Mouse (Mus musculus) CD4-positive helper T cell, adult 2 months (primary cell): Measurements from ENCODE around the gene Zmym6.
"Not testable (repeated sequence)": the region's sequence is repeated elsewhere in the genome, so short reads cannot be mapped to it uniquely, and the experiment has no call there.

Source experiments
- DNase-seq: peaks from one replicate; pipeline ENCODE4 v3.0.0-alpha.2; 2012; ENCODE audit warnings: low read depth, missing footprints, low spot score

The Zmym6 gene

DNA sequence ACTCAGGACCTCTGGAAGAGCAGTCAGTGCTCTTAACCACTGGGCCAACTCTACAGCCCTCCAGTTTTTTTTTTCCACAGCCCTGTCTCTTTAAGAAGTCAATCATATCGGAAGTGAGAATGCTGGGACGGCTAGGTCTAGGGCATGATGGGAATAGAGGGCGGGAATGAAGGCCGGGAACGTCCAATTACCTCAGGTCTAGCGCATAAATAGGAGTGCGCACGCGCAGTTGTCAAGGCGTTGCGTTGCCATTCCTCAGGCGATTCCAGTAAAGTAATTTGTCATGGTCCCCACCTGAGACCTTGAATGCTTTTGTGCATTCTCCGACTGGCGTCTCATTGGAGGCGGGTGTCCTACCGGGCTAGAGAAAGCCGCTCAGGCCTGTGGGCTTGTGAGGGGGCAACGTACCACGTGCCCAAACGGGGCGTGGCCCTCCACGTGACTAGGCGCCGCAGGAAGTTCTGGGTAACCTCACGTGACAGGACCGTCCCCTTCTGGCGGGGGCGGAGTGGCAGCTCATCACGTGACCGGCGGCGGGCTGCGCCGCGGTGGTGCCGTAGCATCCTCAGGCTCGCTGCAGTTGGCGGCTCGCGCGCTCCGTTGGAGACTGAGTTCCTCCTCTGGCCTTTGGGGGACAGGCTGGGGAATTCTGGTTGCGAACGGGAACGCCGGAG lies at the start of gene Zmym6:
TSS of gene Zmym6 (plus strand) at position 509 of the 674 bp plus-strand sequence.
- DNase-seq = peak; percentile 96

- no peak for DNase-seq
Observed at GRCm38 (mm10) chr4:127037158-127037557, 40.0 kb upstream of the Zmym6 start.

GRCm38 (mm10) chr4:127037908-127038827 lies 39.0 kb upstream of the Zmym6 start:
- no peak for DNase-seq

DNA sequence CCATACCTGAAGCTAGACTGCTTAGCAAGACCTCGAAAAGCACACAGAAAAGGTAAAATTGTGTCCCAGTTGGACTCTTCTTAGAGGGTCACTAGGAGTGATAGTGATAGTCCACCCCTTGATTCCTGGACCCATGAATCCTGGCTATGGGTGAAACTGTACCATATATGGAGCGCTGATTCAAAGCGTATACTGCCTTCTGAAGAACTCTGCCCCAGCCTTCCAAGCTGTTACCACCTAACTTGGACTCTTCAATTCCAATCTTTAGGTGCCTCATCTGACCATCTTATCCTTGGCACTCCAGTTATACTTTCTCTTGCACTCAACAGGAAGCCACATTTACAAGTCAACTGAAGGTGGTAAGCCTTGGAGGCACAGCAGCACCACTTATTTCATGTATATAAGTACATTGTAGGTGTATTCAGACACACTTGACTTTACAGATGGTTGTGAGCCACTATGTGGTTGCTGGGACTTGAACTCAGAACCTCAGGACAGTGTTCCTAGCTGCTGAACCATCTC lies 38.3 kb upstream of the Zmym6 start:
- DNase-seq = no peak

DNA sequence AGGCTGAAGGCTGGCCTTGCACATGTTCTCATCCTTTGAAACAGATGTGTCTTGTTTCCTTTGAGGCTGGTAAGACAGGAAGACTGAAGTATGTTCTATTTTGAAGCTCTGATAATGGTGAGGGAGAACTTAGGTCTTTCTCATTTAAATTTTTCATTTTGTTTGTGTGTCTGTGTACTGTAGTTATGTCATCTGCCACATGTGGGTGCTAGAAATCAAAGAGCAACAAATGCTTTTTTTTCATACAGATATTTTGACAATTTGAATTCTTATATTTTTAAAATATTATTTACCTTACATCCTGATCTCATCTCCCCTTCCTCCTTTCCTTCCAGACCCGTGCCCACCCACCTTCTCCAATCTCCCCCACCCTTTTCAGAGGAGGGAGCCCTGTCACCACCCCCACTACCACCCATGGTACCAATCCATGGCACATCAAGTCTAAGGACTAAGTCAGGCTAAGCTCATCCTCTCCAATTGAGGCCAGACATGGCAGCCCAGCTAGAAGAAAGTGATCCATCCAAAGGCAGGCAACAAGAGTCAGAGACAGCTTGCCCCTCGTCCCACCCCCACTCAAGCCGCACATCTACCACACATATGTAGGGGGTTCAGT lies 37.2 kb upstream of the Zmym6 start:
- DNase-seq = no peak

- no peak for DNase-seq
Observed at GRCm38 (mm10) chr4:127043540-127043939, 33.6 kb upstream of the Zmym6 start.

DNA sequence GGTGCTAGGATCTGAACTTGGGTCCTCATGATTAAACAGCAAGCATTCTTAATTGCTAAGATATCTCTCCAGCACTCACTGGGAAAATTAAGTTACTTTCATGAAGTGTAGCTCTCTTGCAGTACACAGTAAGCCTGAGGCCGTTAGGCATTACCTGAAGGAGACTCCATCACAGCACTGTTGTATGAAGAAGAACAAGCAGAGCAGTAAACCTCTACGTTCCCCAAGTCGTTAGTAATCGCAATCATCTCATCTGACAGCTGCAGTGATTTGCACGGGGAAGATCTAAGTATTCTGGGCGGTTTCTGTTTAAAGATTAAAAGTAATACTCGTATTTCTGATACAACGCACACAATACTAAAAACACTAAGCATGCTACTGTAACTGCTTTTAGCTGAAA lies 26.1 kb upstream of the Zmym6 start:
- DNase-seq = no peak

- no peak for DNase-seq
Observed at GRCm38 (mm10) chr4:127053071-127053470, 24.1 kb upstream of the Zmym6 start.

DNA sequence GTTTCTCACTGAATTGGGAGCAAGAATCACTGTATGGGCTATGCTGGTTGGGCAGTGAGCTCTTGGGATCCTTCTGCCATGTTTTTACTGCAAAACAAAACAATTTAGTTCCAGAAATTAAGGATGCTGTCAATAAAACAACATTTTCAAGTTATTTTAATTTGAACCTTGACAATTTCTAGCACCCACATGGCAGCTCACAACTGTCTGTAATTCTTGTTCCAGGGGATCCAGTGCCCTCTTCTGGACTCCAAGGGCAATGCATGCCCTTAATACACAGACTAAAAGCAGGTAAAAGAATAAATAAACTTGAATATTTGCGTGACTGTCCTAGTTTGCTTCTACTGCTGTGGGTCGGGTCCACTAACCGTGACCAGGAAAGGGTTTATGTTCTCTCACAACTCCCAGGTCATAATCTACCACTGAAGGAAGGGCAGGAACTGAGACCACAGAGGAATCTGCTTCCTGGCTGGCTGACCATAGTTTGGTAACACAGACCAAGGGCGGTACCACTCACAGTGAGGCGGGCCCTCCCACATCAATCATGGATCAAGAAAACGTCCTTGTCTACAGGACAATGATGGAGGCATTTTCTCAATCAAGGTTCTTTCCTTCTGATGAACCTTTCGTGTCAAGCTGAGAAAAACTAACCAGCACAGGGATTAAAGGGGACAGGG lies 22.5 kb upstream of the Zmym6 start:
- DNase-seq = no peak

DNA sequence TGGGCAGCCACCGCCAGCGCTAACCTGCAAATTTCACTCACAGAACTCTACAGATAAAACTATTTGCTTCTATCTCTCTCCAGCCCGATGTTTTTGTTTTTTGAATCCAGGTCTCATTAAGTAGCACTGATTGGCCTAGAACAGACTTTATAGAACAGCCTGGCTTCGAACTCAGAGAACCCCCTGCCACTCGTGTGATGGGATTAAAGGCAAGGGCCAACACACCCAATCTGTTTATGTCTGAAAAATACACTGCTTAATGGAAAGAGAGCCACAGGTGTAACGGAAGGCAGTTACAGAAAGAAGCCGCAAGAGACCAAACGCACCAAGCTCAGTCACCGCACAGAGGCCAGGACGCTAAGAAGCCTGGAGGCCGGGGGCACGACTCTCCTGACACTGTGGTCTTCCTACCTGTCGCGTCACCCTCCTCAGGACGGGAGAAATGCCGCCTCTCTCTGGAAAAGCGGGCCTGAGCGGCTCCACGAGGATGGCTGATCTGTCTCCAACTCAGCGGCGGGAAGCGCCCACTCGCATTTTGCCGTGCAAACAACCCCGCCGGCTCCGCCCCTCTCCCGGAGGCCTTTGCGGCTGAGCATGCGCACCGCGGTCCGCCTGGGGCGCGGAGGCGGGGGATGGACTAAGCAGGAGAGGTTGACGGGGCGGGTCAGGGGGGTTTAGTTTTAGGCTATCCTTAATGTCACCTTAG lies 16.4 kb upstream of the Zmym6 start, which contains the start of gene Zmym1:
TSS of gene Zmym1 (minus strand) at position 568 of the 706 bp plus-strand sequence.
- peak; percentile 93 for DNase-seq

GRCm38 (mm10) chr4:127064051-127064450 lies 13.1 kb upstream of the Zmym6 start:
- DNase-seq = no peak

DNA sequence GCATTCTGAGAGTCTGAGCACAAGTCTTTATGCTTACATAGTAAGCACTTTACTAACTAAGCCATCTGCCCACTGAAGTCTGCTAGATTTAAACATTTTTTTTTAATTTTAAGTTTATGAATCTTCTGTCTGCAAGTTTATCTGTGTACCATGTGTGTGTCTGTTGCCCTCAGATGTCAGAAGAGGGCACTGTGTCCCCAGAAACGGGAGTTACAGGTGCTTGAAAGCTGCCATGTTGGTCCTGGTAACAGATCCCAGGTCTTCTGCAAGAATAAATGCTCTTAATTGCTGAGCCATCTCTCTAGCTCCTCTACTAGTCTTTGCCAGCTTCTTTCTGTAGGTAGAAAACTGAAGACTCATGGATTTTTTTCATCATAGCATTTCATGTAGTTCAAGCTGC lies 2.3 kb upstream of the Zmym6 start:
- DNase-seq = no peak

GRCm38 (mm10) chr4:127080806-127081205 lies 3.6 kb downstream of the Zmym6 start:
- DNase-seq = no peak

- no peak for DNase-seq
Observed at GRCm38 (mm10) chr4:127083131-127083530, 5.9 kb downstream of the Zmym6 start.

DNA sequence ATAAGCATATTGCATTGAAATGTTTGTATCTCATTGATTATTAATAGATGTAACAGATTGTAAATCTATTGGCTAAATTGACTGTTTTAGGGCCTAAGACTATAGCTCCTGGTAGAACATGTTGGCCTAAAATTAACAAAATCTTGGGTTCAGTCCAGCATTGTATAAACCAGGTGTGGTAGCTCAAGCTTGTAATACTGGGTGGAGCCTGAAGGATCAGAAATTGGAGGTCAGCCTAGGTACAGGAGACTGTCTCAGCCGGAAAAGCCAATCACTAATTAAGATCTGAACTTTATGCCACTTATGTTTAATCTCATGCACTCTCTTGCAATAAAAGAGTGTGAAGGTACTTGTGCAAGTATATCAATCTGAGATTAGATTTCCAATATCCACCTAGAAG lies 8.6 kb downstream of the Zmym6 start:
- no peak for DNase-seq

DNA sequence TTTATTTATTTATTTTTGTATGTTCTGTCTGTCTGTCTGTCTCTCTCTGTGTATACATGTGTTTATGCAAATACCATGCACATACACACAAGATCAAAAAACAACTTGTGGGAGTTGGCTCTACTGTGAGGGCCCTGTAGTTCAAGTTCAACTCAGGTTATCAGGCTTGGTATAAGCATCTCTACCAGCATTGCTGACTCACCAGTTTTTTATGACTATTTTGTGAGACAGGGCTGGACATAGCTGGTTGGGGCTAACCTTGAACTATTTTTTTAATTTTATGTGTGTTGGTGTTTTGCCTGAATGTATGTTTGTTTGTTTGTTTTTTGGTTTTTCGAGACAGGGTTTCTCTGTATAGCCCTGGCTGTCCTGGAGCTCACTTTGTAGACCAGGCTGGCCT lies 14.0 kb downstream of the Zmym6 start:
- no peak for DNase-seq

GRCm38 (mm10) chr4:127095090-127095489 lies 17.9 kb downstream of the Zmym6 start:
- DNase-seq = peak; percentile 49

GRCm38 (mm10) chr4:127099552-127099951 lies 22.4 kb downstream of the Zmym6 start:
- not testable (repeated sequence) for DNase-seq

GRCm38 (mm10) chr4:127107566-127107965 lies 30.4 kb downstream of the Zmym6 start:
- DNase-seq = no peak

DNA sequence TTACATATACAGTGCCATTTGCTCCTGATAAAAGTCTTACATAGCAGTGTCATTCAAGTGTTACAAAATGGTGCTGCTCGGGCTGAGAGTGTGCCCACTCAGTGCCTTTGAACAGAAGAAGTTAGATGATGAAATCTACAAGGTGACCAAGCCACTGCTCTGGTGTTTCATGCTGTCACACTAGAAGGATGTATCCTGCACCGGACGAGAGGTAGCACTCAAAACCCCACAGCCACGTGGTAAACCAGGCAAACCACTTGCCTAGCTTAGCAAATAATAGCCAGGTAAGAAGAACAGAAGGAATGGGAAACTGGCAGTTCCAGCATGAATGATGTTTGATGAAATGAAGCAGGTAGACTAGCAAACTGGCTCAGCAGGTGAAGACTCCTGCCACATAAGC lies 33.4 kb downstream of the Zmym6 start:
- no peak for DNase-seq

- no peak for DNase-seq
Observed at GRCm38 (mm10) chr4:127123391-127123790, 46.2 kb downstream of the Zmym6 start, which contains the start of gene Tmem35b. TSS of gene Tmem35b (plus strand) at chr4:127123691.
